ENCODE assay signal across 21 mouse cellular contexts in the genomic region with DNA sequence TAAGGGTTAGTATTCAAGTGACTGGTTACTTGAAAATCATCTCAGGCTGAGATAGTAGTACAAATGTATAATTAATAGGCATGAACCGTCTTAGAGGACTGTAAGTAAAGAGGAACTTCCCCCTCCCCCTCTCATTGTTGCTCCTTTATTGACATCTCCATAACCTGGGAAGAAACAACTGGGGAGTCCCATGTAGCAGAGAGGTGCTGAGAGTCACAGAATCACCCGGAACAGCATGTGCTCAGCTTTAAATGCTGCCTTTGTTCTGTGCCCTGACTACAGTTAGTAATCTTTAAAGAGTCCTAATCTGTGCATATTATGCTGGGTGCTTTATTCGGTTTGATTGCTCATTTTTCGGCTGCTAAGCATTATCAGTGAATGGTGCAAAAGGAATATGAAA.
DNase-seq lines count a peak whose midpoint lies in the region; ATAC-seq and TF ChIP-seq lines count a peak whose summit lies in the region.
"Had no signal": no experiment of that assay in that cellular context is flagged by ENCODE, and none has a peak within 500 bp of the region (broad histone marks: within the 10 kb centered on the region; RNA-seq: fewer than 3 reads in every experiment).

No protein-coding gene starts in this region.

- 36% methylated on average over 4 of the region's 4 CpGs for WGBS in forebrain, embryonic 13.5 days
- 53% methylated on average over 4 of the region's 4 CpGs for WGBS in forebrain, embryonic 12.5 days
- 46% methylated on average over 4 of the region's 4 CpGs for WGBS in hindbrain, embryonic 16.5 days
- WGBS in hindbrain, embryonic 11.5 days, result 67% methylated on average over 4 of the region's 4 CpGs
- 33% methylated on average over 4 of the region's 4 CpGs for WGBS in midbrain, embryonic 15.5 days
- WGBS in midbrain, postnatal 0 days, result 34% methylated on average over 4 of the region's 4 CpGs

- H3K4me1 ChIP-seq in forebrain, embryonic 13.5 days, result peaks cover 26% of the 10 kb centered on the region
- H3K4me1 ChIP-seq in forebrain, embryonic 12.5 days, result peaks cover 21% of the 10 kb centered on the region
- H3K4me1 ChIP-seq in hindbrain, embryonic 16.5 days (ENCODE audit: control insufficient read depth, insufficient read depth, low read depth, low read length), result peaks cover 6% of the 10 kb centered on the region; the same call in 1 of the 2 replicates
- H3K4me1 ChIP-seq in hindbrain, embryonic 11.5 days (replicated peaks; ENCODE audit: control insufficient read depth, insufficient read depth, low read length), result no peaks in the 10 kb centered on the region
- H3K4me1 ChIP-seq in midbrain, embryonic 15.5 days, result peaks cover 20% of the 10 kb centered on the region
- H3K4me1 ChIP-seq in midbrain, postnatal 0 days (ENCODE audit: insufficient read depth, low read length), result peaks cover 2% of the 10 kb centered on the region; the same call in 1 of the 2 replicates
- H3K4me1 ChIP-seq: embryonic facial prominence, embryonic 15.5 days; heart, embryonic 12.5 days had no signal

- TF ChIP-seq CTCF in midbrain, postnatal 0 days (IDR thresholded peaks at IDR 0.05), result no peak

- no peak overlapping the region for H3K27ac ChIP-seq in forebrain, embryonic 13.5 days
- no peak overlapping the region for H3K27ac ChIP-seq in forebrain, embryonic 12.5 days
- H3K27ac ChIP-seq in hindbrain, embryonic 16.5 days (ENCODE audit: low read depth, low read length), result 0 out of 2 replicates have a peak overlapping the region, but pooled peaks have one; percentile 4
- no peak overlapping the region for H3K27ac ChIP-seq in hindbrain, embryonic 11.5 days (ENCODE audit: low read depth, low read length)
- peak overlapping the region; percentile 78; the same call in 1 of the 2 replicates for H3K27ac ChIP-seq in midbrain, embryonic 15.5 days
- no peak overlapping the region for H3K27ac ChIP-seq in midbrain, postnatal 0 days (ENCODE audit: low read depth, low read length)
- H3K27ac ChIP-seq: embryonic facial prominence, embryonic 15.5 days; gastrocnemius, adult 2 months; hindbrain, embryonic 10.5 days had no signal

- no peaks in the 10 kb centered on the region for H3K36me3 ChIP-seq in forebrain, embryonic 13.5 days (ENCODE audit: poor library complexity, severe bottlenecking)
- H3K36me3 ChIP-seq in forebrain, embryonic 12.5 days (replicated peaks), result no peaks in the 10 kb centered on the region
- no peaks in the 10 kb centered on the region for H3K36me3 ChIP-seq in hindbrain, embryonic 16.5 days (ENCODE audit: control insufficient read depth, insufficient read depth, low read length)
- H3K36me3 ChIP-seq in hindbrain, embryonic 11.5 days (ENCODE audit: control insufficient read depth, insufficient read depth, low read length), result no peaks in the 10 kb centered on the region
- no peaks in the 10 kb centered on the region for H3K36me3 ChIP-seq in midbrain, embryonic 15.5 days (replicated peaks)
- no peaks in the 10 kb centered on the region for H3K36me3 ChIP-seq in midbrain, postnatal 0 days (ENCODE audit: insufficient read depth, low read length)
- H3K36me3 ChIP-seq: embryonic facial prominence, embryonic 15.5 days; heart, embryonic 12.5 days; hindbrain, embryonic 10.5 days had no signal

- no peak overlapping the region for H3K4me2 ChIP-seq in forebrain, embryonic 13.5 days
- H3K4me2 ChIP-seq in forebrain, embryonic 12.5 days, result no peak overlapping the region
- H3K4me2 ChIP-seq in hindbrain, embryonic 16.5 days (ENCODE audit: low read length), result no peak overlapping the region
- H3K4me2 ChIP-seq in hindbrain, embryonic 11.5 days (replicated peaks; ENCODE audit: low read depth, low read length), result no peak overlapping the region
- H3K4me2 ChIP-seq in midbrain, embryonic 15.5 days, result peak overlapping the region; percentile 34; the same call in 1 of the 2 replicates
- no peak overlapping the region for H3K4me2 ChIP-seq in midbrain, postnatal 0 days (ENCODE audit: low read depth, low read length, poor library complexity, severe bottlenecking)
- H3K4me2 ChIP-seq: embryonic facial prominence, embryonic 15.5 days; heart, embryonic 12.5 days had no signal

- H3K27me3 ChIP-seq in forebrain, embryonic 13.5 days, result no peaks in the 10 kb centered on the region
- no peaks in the 10 kb centered on the region for H3K27me3 ChIP-seq in forebrain, embryonic 12.5 days
- no peaks in the 10 kb centered on the region for H3K27me3 ChIP-seq in hindbrain, embryonic 16.5 days (replicated peaks; ENCODE audit: control insufficient read depth, insufficient read depth, low read length)
- no peaks in the 10 kb centered on the region for H3K27me3 ChIP-seq in hindbrain, embryonic 11.5 days (ENCODE audit: control insufficient read depth, insufficient read depth, low read length)
- H3K27me3 ChIP-seq in midbrain, embryonic 15.5 days (replicated peaks), result no peaks in the 10 kb centered on the region
- no peaks in the 10 kb centered on the region for H3K27me3 ChIP-seq in midbrain, postnatal 0 days (ENCODE audit: insufficient read depth, low read length)
- H3K27me3 ChIP-seq: embryonic facial prominence, embryonic 15.5 days; heart, embryonic 12.5 days had no signal

- no peak overlapping the region for H3K4me3 ChIP-seq in forebrain, embryonic 13.5 days
- H3K4me3 ChIP-seq in forebrain, embryonic 12.5 days (replicated peaks), result no peak overlapping the region
- no peak overlapping the region for H3K4me3 ChIP-seq in hindbrain, embryonic 16.5 days (ENCODE audit: low read length)
- no peak overlapping the region for H3K4me3 ChIP-seq in hindbrain, embryonic 11.5 days (ENCODE audit: low read depth, low read length)
- H3K4me3 ChIP-seq in midbrain, embryonic 15.5 days, result no peak overlapping the region
- H3K4me3 ChIP-seq in midbrain, postnatal 0 days (ENCODE audit: low read depth, low read length), result no peak overlapping the region
- H3K4me3 ChIP-seq: embryonic facial prominence, embryonic 15.5 days; erythroblast, embryonic 14.5 days; gastrocnemius, adult 2 months; heart, embryonic 12.5 days; hindbrain, embryonic 10.5 days had no signal

- ATAC-seq in forebrain, embryonic 13.5 days, result peak; percentile 52
- ATAC-seq in forebrain, embryonic 12.5 days (ENCODE audit: low FRiP score), result no peak
- no peak for ATAC-seq in hindbrain, embryonic 16.5 days
- ATAC-seq in hindbrain, embryonic 11.5 days (ENCODE audit: low FRiP score), result no peak
- ATAC-seq in midbrain, embryonic 15.5 days (replicated peaks), result peak; percentile 53
- ATAC-seq in midbrain, postnatal 0 days (ENCODE audit: low FRiP score), result no peak
- ATAC-seq: CD4-positive, CD25-positive, alpha-beta regulatory T cell, adult 4 months had no signal

- H3K9ac ChIP-seq in forebrain, embryonic 13.5 days, result no peak overlapping the region
- H3K9ac ChIP-seq in forebrain, embryonic 12.5 days, result no peak overlapping the region
- H3K9ac ChIP-seq in hindbrain, embryonic 16.5 days (ENCODE audit: low read depth, low read length), result no peak overlapping the region
- no peak overlapping the region for H3K9ac ChIP-seq in hindbrain, embryonic 11.5 days (ENCODE audit: low read depth, low read length)
- no peak overlapping the region for H3K9ac ChIP-seq in midbrain, embryonic 15.5 days
- H3K9ac ChIP-seq in midbrain, postnatal 0 days (replicated peaks; ENCODE audit: low read length, poor library complexity, severe bottlenecking), result no peak overlapping the region
- H3K9ac ChIP-seq: embryonic facial prominence, embryonic 15.5 days; heart, embryonic 12.5 days had no signal

- H3K9me3 ChIP-seq in forebrain, embryonic 13.5 days (replicated peaks), result no peaks in the 10 kb centered on the region
- H3K9me3 ChIP-seq in forebrain, embryonic 12.5 days, result no peaks in the 10 kb centered on the region
- no peaks in the 10 kb centered on the region for H3K9me3 ChIP-seq in hindbrain, embryonic 16.5 days (ENCODE audit: control insufficient read depth, low read length)
- no peaks in the 10 kb centered on the region for H3K9me3 ChIP-seq in hindbrain, embryonic 11.5 days (ENCODE audit: control insufficient read depth, low read length)
- H3K9me3 ChIP-seq in midbrain, embryonic 15.5 days, result no peaks in the 10 kb centered on the region
- no peaks in the 10 kb centered on the region for H3K9me3 ChIP-seq in midbrain, postnatal 0 days (ENCODE audit: low read length)
- H3K9me3 ChIP-seq: embryonic facial prominence, embryonic 15.5 days; G1E; heart, embryonic 12.5 days; hindbrain, embryonic 10.5 days had no signal

- no peak for DNase-seq in hindbrain, embryonic 11.5 days (ENCODE audit: low spot score)
- DNase-seq in midbrain, postnatal 0 days (ENCODE audit: low spot score), result no peak
- no peak for DNase-seq in testis, postnatal 14 days (ENCODE audit: low spot score)
- DNase-seq: adrenal gland, adult 8-10 months; adrenal gland, postnatal 36 days; B cell, adult 2 months; cerebellum, adult 11 months; cerebellum, adult 8-10 months; embryo, embryonic 11 days; gastrocnemius, adult 2 months; gastrocnemius, postnatal 25 days had no signal

Comparison
In these comparisons a context has a peak if more than half of its experiments do, and no peak if none do; other contexts are left out.
1. ATAC-seq: peak in forebrain, embryonic 13.5 days (single experiment) and midbrain, embryonic 15.5 days (single experiment); none in forebrain, embryonic 12.5 days (single experiment), hindbrain, embryonic 16.5 days (single experiment), hindbrain, embryonic 11.5 days (single experiment) and midbrain, postnatal 0 days (single experiment).
2. H3K27ac ChIP-seq: peak in hindbrain, embryonic 16.5 days (single experiment) and midbrain, embryonic 15.5 days (single experiment); none in forebrain, embryonic 13.5 days (single experiment), forebrain, embryonic 12.5 days (single experiment), hindbrain, embryonic 11.5 days (single experiment) and midbrain, postnatal 0 days (single experiment).